Mouse (Mus musculus) CD4-positive, CD25-positive, alpha-beta regulatory T cell, adult 2 months (primary cell): ENCODE results near the gene Dgka.
"Not testable (repeated sequence)": the region's sequence is repeated elsewhere in the genome, so short reads cannot be mapped to it uniquely, and the experiment has no call there.

Source experiments
- DNase-seq: peaks from one replicate; pipeline ENCODE4 v3.0.0-alpha.2; 2012; ENCODE audit warnings: low read depth, low spot score

The Dgka gene

GRCm38 (mm10) chr10:128731992-128732391 lies 12.7 kb downstream of the Dgka start:
- peak; percentile 4 for DNase-seq

- peak; percentile 84 for DNase-seq
These were observed 13.6 kb downstream of the Dgka start for GRCm38 (mm10) chr10:128731002-128731433.

- no peak for DNase-seq
These were observed 16.6 kb downstream of the Dgka start for GRCm38 (mm10) chr10:128728059-128728458.

GRCm38 (mm10) chr10:128725466-128725865 lies 19.2 kb downstream of the Dgka start:
- DNase-seq, result not testable (repeated sequence)

- DNase-seq, result peak; percentile 76
These were observed 28.8 kb downstream of the Dgka start for GRCm38 (mm10) chr10:128715559-128716537.

GRCm38 (mm10) chr10:128711318-128711717 lies 33.3 kb downstream of the Dgka start:
- not testable (repeated sequence) for DNase-seq

- peak; percentile 40 for DNase-seq
These were observed 39.4 kb downstream of the Dgka start for GRCm38 (mm10) chr10:128705317-128705693.

GRCm38 (mm10) chr10:128704491-128705316 lies 40.0 kb downstream of the Dgka start, which contains the start of gene Cdk2:
Cdk2 (minus strand) TSS chr10:128705031.
- DNase-seq, result peak; percentile 94

- DNase-seq, result no peak
These were observed 40.8 kb downstream of the Dgka start, which contains the start of gene Pmel for GRCm38 (mm10) chr10:128703895-128704294. Pmel (plus strand) TSS chr10:128704195.

- DNase-seq, result no peak
These were observed 42.2 kb downstream of the Dgka start for GRCm38 (mm10) chr10:128702328-128703007.

GRCm38 (mm10) chr10:128700712-128701111 lies 43.9 kb downstream of the Dgka start:
- DNase-seq, result no peak

- DNase-seq, result no peak
These were observed 45.0 kb downstream of the Dgka start for GRCm38 (mm10) chr10:128699611-128700010.

GRCm38 (mm10) chr10:128699006-128699405 lies 45.6 kb downstream of the Dgka start:
- DNase-seq, result no peak

- DNase-seq, result peak; percentile 28
These were observed 47.5 kb downstream of the Dgka start for GRCm38 (mm10) chr10:128697072-128697725.

GRCm38 (mm10) chr10:128695992-128696807 lies 48.5 kb downstream of the Dgka start, which contains the start of gene Rab5b:
Rab5b (minus strand) TSS chr10:128696264.
- peak; percentile 98 for DNase-seq

GRCm38 (mm10) chr10:128695411-128695991 lies 49.2 kb downstream of the Dgka start:
- no peak for DNase-seq

GRCm38 (mm10) chr10:128674469-128675008 lies 70.1 kb downstream of the Dgka start:
- DNase-seq, result peak; percentile 78

GRCm38 (mm10) chr10:128673763-128674468 lies 70.7 kb downstream of the Dgka start, which contains the start of gene Suox:
Suox (minus strand) TSS chr10:128674073.
- peak; percentile 94 for DNase-seq
